Mouse (Mus musculus) thymus, adult 18-20 months (tissue): Measurements from ENCODE around the gene Hhip.

Experiments
- DNase-seq, 2 experiments: peaks; one replicate each; pipeline ENCODE4 v3.0.0; 2022; ENCODE audit warnings: mixed read lengths in 2 of 2

Hhip gene

DNA sequence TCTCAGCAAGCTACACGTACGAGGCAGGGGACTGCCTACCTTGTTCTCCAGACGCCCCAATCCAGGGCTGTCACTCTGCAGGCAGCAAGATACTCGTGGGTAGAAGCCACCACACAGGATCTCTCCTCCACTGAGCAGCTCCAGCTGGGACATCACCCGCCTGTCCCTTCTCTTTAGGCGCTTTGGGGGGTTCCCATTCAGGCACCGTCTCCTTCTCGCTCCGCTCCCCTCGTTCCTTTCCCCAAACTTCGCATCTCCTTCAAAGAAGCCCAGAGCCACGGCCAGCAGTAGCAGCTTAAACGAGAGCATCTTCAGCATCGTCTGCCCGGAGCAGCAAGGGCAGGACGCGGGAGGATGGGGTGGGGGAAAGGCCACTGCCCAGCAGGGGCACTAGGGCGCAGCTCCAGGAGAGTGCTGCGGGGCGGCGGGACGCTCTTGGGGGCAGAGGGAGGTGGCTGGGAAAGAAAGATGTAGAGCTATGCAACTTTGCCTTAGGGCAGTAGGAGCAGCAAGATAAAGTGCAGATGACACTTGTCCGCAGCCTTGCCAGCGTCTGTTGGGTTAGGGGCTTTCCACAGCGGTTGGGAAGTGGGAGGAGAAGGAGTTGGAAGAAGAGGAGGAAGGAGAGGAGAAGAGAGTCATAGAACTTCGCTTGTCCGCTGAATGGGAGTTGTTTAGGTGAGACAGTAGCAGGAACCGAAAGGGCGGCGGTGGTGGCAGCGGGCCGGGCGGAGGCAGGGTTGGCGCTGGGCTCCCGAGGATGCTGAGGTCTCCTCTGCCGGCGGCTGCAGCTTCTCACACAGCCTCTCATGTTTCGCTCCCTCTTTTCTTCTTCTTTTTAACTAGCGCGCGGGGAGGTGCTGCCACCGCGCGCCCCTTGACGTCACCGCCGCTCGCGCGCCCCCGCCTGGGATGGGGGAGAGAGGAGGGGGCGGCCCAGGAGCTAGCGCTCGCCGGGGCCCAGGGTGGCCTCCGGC lies at the start of gene Hhip:
TSS of gene Hhip (minus strand) at position 809 of the 977 bp plus-strand sequence.
- DNase-seq, result peak; percentile 7 to 14

DNA sequence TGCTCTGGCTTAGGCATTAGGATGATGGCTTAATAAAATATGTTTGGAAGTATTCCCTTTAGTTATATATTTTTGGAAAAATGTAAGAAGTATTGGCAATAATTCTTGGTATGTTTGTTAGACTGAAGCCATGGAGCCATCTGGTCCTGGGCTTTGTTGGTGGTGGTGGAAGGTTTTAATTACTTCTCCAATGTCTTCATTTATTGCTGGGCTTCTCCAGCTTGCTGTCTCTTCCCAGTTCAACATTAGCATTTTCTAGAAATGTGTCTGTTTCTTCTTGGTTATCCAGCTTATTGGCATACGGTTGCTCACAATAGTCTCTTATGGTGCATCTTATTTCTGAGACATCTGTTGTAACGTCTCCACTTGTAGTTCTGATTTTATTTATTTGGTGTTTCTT lies 29.2 kb upstream of the Hhip start:
- DNase-seq, result no peak

DNA sequence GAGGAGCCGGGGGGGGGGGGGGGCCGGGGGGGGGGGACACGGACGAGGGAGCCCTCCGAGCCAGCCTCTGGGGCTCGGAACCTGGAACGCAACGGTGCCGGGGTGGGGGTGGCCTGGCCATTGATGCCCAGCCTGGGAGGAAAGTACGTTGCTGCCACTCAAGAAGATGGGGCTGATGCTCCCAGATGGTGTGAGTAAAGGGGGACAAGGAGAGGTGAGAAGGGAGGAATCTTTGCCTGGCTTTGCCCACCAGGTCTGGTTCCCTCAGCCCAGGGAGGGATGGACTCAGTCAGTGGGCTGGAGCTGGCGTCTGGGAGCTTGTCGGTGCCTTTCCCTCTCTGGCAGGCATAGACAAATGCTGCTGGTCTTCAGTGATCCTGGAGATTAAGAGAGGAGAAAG lies 387 bp upstream of the Hhip start:
- DNase-seq, result no peak

DNA sequence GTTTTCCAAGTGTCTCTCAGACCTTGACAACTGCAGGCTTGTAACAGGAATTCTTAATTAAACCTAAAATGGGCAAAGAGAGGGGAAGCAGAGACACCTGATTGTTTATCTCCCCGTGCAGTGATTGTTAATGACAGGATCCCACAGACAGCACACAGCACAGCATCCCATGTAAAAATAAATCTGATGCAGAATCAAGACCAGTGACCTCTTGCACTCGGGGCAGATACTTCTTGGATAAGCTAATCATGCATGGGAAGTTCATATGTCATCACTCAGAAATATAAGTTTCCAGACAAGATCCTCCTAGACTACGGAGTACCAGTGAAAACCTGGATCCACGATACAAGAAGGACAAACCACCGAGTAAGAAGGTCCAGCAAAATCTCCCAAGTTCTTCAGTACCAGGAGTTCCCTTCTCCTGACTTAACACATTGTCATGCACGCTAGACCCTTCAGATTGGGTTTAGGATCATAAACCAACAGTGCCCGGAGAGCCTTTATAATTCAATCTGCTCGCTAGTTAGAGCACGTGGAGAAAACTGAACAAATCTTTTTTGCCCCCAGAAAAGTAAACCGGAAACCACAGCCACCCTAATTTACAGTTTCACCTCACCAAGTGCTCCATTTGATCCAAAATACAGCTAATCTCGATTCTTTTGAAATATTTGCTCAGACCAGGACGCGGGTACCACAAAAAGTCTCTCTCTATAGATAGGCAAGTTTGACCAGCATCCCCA lies 1.3 kb downstream of the Hhip start:
- no peak for DNase-seq

DNA sequence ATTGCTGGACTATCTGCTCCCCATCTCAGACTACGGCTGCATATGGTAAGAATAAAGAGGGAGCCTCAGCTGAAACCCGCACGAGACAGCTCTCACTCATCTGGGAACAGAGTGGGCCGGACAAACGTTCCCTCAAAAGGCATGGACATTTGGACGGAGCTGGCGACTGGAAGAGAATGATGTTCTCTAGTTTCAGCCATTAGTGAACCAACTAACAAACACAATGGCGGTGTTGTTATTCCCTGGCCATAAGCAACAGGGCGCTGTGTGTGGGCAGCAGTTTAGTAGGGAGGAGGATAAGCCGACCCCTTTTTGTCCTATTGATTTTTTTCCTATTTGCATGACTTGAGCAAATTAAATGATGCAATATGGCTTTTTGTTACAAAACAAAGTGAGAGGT lies 2.0 kb downstream of the Hhip start:
- no peak for DNase-seq

DNA sequence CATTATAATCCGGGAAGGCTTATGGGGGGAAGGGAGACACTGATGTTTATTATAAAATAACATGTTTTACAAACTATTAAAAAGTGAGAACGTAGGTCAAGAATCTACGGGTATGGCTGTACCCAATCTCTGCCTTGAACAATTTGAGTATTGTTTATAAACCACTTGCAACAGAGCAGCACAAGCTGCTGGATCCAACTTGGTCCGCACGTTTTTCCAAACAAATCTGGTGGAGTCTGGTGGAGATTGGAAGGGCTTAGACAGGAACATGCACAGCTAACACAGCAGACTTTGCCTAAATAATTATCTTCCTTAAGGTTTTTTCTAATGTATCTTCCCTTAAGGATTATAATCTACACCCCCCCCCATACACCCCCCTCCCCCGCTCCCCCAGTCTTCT lies 2.7 kb downstream of the Hhip start:
- no peak for DNase-seq

DNA sequence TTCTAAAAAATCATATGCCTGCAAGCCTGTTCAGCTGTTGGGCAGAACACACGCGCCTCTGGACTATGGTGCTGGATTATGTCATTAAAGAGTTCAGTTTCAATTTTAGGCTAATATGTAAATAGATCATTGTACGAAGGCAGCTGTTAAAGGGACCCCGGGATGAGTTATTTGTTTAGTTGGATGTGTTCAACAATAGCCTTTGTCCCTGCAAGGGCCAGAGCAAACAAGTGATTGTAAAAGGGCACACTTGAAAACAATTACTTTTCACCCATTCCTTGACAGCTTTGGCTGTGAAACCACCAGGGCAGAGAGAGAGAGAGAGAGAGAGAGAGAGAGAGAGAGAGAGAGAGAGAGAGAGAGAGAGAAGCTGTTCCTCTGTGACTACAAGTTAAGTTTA lies 3.6 kb downstream of the Hhip start:
- no peak for DNase-seq

DNA sequence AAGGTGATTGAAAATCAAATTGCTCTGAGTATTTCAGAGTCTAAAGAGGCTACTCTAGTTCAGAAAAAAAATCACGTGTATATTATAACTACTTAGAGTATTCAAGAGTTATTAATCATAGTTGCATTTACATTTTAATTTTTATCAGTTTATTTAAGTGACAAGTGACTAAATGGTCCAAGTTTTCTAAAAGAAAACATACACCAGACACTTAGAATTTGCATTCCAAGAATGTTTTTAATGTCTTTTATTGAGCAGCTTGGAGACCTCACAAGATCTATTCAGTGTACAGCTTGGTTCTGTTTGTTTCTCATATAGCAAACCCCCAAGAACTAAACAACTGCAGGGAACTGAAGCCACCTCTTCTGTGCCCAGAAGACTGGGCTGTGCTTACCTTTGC lies 5.0 kb downstream of the Hhip start:
- no peak for DNase-seq

DNA sequence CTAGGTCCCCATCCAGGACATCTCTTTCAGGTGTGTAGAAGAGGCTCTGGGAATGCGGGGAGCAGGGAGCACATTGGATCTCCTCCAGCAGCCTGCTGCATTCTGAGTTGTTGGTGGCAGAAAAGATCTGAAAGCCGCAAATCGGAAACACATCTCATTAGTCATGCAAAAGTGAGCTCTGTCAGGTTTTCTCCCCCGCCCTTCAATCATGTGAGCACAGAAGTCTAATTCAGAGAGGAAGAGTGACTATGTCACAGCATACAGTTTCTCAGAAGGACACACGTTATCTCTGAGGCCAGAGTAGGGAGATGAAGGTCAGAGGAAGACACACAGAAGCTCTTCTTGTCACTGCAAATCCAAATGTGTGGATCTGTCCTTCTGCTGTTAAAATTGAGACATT lies 6.3 kb downstream of the Hhip start:
- DNase-seq, result no peak

DNA sequence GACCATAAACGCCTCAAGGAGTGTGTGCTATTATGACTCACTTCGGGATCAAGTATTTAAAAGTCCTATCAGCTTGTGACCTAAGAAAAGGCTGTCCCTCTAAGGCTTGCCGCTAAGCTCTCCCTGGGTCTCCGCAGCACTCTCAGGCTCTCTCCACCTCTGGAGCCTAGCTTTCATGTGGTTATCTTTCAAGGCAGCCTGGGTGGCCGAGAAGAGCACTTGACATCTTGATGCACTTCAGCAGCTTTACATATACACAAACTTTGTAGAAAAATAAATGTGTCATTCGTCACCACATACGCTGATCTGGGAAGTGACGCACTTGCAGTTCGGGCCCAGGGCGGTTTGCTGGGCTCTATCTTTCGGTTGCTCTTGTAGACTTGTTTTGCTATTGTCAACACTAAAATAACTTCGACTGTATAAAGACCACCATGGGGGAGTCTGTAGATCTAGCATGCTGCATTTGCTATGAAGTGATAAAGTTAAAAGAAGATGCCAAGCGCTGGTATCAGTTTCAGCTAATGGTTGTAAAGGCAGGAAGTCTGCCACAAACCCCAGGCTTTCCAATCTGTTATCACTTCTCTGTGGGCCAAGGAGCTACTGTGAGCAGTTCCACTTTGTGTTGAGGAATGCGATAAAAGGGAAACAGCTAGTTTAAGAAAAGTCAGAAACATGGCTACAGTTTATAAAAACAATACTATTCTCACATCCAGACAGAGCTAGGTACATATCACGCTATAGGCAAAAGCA lies 8.4 kb downstream of the Hhip start:
- no peak for DNase-seq

DNA sequence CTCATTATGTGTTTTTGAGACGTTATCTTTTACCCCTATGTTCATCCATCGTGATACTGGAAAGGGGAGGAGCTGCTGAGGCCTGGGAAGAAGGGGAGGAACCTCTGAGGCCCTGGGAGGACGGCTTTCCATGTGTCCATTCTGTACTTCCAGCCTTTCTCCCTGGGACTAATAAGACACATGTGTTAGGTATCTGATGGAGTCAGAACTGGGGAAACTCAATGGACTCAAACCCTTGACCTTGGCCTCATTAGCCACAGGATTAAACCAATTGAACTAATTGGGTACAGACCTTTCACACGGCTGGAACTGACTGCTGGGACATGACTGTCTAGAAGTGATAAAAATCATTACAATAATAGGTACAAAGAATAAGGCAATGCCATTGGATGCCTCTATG lies 9.6 kb downstream of the Hhip start:
- no peak for DNase-seq

DNA sequence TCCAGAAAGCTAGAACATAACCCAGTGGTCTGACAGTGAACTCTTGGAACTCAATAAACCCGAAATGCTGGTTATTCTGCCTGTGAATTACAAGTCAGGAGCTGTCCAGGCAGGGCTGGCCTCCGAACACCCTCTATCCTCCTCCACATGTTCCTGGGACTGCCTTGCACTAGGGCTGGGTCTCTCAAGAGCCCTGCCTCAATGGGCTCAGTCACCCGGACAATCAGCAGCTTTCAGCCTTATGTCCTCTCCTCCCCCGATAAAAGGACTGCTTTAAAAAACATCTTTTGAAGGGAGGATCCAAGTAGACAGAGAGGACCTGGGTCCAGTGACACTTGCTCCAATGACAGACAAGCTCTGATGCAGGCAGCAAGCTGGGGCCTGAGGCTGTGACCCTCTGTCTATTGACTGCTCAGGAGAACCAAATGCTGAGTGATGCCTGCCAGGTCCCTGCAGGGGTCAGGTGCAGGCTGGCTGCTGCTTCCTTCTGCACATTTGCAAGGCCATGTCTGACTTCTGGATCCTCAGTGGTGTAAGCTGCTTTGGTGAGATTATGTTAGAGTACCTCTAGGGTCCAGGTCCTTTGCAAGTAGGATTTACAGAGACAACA lies 20.1 kb downstream of the Hhip start:
- no peak for DNase-seq

DNA sequence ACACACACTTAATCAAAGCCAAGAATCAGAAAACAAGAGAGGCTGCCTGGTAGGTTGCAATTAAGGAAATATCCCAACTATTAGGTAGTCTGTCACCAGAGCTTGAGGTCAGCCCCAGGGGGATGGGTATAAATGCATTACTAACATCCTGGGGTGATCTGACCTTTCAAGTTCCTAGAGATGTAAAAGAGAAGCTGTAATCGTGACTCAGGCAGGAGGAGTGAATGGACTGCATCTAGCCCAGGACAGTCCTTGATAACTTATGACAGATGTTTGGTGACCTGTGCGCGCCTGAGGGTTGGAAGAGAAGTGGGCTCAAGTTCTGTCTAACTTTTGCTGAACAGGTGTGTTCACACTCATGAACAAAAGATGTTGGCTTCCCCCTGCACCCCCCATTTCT lies 25.2 kb downstream of the Hhip start:
- no peak for DNase-seq

DNA sequence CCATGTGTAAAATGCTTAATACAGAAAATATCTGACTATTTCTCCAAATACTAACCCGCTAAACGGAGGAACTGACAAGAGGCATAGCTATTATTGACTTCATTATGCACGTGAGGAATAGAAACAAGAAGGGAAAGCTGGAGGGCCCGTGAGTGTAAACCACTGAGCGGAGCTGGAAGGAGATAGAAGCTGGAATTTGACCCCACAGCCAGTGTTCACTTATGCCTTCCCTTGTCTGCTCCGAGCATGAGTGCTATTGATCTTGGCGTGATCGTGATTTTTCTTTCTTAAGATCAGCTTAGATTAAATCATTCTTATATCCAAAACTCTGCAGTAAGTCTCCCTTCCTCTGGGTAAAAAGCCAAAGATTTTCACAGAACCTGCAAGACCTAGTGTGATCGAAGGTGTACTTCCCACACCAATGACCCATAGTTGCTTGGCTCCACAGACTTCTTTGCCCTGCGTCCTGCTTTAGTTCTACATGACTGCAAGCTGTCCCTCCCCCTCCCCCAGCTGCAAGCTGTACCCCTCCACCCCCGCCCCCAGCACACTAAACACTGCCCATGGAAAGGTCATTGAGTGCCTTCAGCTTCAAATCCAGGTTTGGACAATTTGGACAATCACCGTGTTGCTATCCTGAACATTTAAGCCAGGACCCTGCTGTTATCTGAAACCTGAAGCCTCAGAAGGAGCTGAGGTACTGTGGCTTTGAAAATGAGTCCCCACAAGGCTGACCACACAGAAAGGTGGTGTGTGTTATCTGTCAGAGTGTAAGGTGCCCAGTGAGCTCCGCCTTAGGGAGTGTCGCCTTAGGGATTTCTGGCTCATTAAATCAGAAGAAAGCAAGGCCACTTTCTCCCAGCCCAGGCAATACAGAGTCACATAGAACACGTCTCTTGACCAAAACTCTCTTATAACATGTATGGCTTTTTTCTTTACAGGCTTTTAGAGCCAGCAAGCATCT lies 26.2 kb downstream of the Hhip start:
- no peak for DNase-seq

DNA sequence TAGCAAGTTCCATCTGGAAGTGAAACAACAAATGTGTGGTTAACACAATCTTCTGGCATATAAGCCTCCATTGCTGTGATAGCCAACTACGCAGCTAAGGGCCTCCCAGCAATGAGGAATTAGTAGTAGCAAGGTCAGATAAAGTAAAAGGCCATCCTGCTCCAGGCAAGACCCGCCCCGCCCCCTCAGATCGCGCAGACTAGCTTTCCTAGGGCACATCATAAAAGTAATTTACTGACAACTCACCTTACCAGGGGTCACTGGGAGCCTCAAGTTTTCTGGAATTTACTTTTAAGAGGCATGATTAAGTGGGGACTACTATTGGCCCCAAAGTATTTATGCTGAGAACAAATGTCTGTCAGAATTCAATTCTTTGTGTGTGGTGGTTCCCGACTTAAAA lies 28.2 kb downstream of the Hhip start:
- no peak for DNase-seq

DNA sequence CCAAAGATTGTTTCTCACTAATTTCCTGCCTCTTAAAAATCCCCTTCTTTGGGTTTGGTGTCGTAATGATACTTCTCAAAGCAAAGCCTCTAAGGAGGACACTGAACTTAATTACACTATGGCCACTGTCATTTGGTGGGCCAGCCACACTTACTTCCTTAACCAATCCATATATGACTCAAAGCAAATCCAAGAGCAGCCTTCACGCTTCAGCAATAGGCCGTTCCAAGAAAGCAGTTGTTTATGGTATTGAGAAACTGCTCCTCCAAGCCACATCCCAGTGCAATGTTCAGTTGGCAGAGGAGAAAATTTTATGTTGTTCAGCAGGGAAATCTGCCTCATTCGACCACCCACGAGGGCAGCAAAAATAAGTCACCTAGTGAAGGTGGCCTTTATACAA lies 37.3 kb downstream of the Hhip start:
- DNase-seq, result no peak

DNA sequence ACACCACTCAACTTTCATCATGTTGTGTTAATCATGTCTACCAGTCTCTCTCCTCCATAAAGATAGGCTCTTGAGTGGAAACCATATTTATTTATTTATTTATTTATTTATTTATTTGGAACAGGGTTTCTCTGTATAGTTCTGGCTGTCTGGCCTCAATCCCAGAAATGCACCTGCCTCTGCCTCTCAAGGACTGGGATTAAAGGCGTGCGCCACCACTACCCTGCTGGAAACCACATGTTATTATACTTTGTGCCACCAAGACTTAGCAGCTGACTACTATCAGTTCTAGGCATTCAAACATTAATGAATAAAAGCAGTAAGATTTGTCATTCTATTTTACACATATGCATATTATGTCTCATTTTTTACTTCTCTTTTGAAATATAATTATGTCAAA lies 42.0 kb downstream of the Hhip start:
- DNase-seq, result no peak

DNA sequence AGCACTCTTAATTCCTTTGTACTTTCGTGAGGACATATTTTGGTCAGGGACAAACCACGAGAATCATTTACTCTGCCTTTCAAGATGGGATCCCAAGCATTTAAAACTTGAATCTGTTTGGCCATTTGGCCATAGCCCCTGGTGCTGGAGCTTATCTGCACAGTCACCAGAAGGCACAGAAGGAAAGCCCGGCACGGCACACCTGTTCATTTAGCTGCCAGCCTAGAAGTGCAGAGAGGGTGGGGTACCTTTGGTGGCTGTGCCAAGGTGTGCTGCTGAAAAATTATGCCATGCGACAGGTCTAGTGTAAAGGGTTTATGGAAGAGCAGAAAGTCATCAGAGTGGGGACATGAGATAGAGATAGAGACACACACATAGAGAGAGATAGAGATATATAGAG lies 53.4 kb downstream of the Hhip start:
- DNase-seq, result no peak

DNA sequence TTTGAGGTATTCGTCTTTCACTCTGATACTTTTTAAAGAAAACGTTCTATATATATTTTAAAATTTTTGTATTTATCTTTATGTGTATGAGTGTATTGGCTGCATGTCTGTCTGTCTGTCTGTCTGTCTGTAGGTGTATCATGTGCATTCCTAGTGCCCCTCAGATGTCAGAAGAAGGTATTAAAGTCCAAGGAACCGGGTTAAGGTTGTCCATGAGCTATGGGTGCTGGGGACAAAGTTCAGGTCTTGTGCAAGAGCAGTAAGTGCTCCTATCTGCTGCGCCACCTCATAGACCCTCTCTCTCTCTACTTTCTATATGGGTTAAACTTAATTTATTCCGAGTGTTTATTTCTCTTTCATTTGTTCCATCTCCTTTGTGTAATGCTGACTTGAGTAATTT lies 55.5 kb downstream of the Hhip start:
- DNase-seq, result no peak

DNA sequence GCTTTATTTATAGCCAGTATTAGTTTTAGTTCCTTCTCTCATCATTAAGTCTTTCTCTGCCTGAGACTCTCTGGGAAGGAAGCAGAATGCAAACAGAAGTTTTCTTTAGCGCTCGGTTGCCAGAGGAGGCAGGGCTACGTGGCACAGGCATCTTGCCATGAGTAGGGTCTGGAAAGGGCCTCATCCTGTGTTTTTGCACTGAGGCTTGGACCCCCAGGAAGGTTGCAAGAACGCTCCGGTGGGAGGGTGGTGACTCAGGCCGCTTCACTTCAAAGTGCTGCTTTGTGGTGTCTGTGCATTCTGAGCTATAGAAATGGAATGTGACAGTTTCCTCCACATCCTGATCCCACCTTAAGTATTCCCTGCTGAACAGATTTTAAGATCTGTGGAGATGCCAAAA lies 62.7 kb downstream of the Hhip start:
- no peak for DNase-seq

DNA sequence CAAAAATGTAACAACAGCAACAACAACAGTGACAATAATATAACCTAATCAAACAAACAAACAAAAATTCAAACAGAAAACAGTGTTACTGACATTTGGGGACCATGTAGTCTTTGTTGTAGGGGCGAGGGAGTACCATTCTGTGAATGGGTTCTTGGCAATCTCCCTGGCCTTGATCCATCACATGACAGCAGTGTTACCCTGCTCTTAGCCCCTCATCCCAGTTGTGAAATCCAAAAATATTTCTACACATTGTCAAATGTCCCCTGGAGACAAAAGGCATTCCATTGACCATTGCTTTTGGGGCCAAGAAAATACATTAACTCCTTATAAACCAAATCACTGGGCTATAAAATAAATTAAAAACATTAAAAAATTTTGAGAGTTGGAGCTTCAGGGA lies 64.3 kb downstream of the Hhip start:
- DNase-seq, result no peak
